Mouse (Mus musculus): ENCODE results near the gene Agbl3. TPM values are rescaled to one million over a fixed set of nuclear protein-coding genes. Genes with fewer than 3 reads are reported as not detected.

Gene Agbl3
- polyA plus RNA-seq, 1 experiment from 2014 or later = 7.6 TPM

- Histone ChIP-seq H3K9me3 (no peaks in the 10 kb centered on the region), H3K9ac (no peak overlapping the region), H3K4me1 (no peaks in the 10 kb centered on the region), H3K4me3 (no peak overlapping the region), H3K27ac (no peak overlapping the region), H3K4me2 (replicated peaks) (no peak overlapping the region), H3K27me3 (no peaks in the 10 kb centered on the region), H3K36me3 (no peaks in the 10 kb centered on the region)
- 92% methylated on average over 4 of the region's 4 CpGs for WGBS
- ATAC-seq (ENCODE audit: low FRiP score, low read depth) = no peak
These were observed 30.4 kb downstream of the Agbl3 start for GRCm38 (mm10) chr6:34810651-34811050.

GRCm38 (mm10) chr6:34824406-34824805, 44.2 kb downstream of the Agbl3 start:
- no peaks in the 10 kb centered on the region for H3K36me3 ChIP-seq
- no peak overlapping the region for H3K4me3 ChIP-seq
- no peaks in the 10 kb centered on the region for H3K27me3 ChIP-seq
- peaks cover 4% of the 10 kb centered on the region; the same call in 1 of the 2 replicates for H3K9me3 ChIP-seq
- H3K27ac ChIP-seq = no peak overlapping the region
- H3K4me2 ChIP-seq (replicated peaks) = no peak overlapping the region
- no peaks in the 10 kb centered on the region for H3K4me1 ChIP-seq
- ATAC-seq (ENCODE audit: low FRiP score, low read depth) = no peak
- no peak overlapping the region for H3K9ac ChIP-seq

GRCm38 (mm10) chr6:34832352-34832751, 52.1 kb downstream of the Agbl3 start:
- H3K9me3 ChIP-seq = no peaks in the 10 kb centered on the region
- H3K4me3 ChIP-seq = no peak overlapping the region
- H3K27ac ChIP-seq = no peak overlapping the region
- H3K36me3 ChIP-seq = no peaks in the 10 kb centered on the region
- H3K4me1 ChIP-seq = no peaks in the 10 kb centered on the region
- no peaks in the 10 kb centered on the region for H3K27me3 ChIP-seq
- ATAC-seq (ENCODE audit: low FRiP score, low read depth) = no peak
- WGBS = 94% methylated on average over 5 of the region's 5 CpGs
- H3K9ac ChIP-seq = no peak overlapping the region
- H3K4me2 ChIP-seq (replicated peaks) = no peak overlapping the region

GRCm38 (mm10) chr6:34861546-34862053, 81.4 kb downstream of the Agbl3 start:
- H3K27ac ChIP-seq = no peak overlapping the region
- peaks cover 20% of the 10 kb centered on the region for H3K4me1 ChIP-seq
- H3K9ac ChIP-seq = no peak overlapping the region
- H3K27me3 ChIP-seq = no peaks in the 10 kb centered on the region
- no peaks in the 10 kb centered on the region for H3K9me3 ChIP-seq
- no peak overlapping the region for H3K4me2 ChIP-seq (replicated peaks)
- WGBS = 92% methylated on average over 11 of the region's 11 CpGs
- H3K4me3 ChIP-seq = no peak overlapping the region
- no peak for ATAC-seq (ENCODE audit: low FRiP score, low read depth)
- H3K36me3 ChIP-seq = no peaks in the 10 kb centered on the region

GRCm38 (mm10) chr6:34862381-34862780, 82.1 kb downstream of the Agbl3 start:
- no peak overlapping the region for H3K4me3 ChIP-seq
- no peaks in the 10 kb centered on the region for H3K9me3 ChIP-seq
- WGBS = 91% methylated on average over 6 of the region's 6 CpGs

GRCm38 (mm10) chr6:34862791-34863403, 82.7 kb downstream of the Agbl3 start, which contains the start of gene Tmem140:
Tmem140 (plus strand) TSS chr6:34863146.
- H3K4me2 ChIP-seq (replicated peaks) = peak within 1 kb of the TSS; percentile 46
- H3K27ac ChIP-seq = peak within 1 kb of the TSS; percentile 39; the same call in 1 of the 2 replicates
- no peak for ATAC-seq (ENCODE audit: low FRiP score, low read depth)
- no peaks in the 10 kb centered on the region for H3K9me3 ChIP-seq
- WGBS = 24% methylated on average over 11 of the region's 11 CpGs
- H3K4me3 ChIP-seq = peak within 1 kb of the TSS; percentile 21; the same call in 1 of the 2 replicates
- no peak within 1 kb of the TSS for H3K9ac ChIP-seq
- H3K27me3 ChIP-seq = no peaks in the 10 kb centered on the region
- H3K36me3 ChIP-seq = no peaks in the 10 kb centered on the region
- peaks cover 20% of the 10 kb centered on the region for H3K4me1 ChIP-seq

More at GRCm38 (mm10) chr6:34862381-34862780, 82.1 kb downstream of the Agbl3 start:
- Histone ChIP-seq H3K36me3 (no peaks in the 10 kb centered on the region), H3K9ac (no peak overlapping the region), H3K4me2 (replicated peaks) (peak overlapping the region; percentile 46), H3K27me3 (no peaks in the 10 kb centered on the region), H3K27ac (no peak overlapping the region), H3K4me1 (peaks cover 20% of the 10 kb centered on the region)
- ATAC-seq (ENCODE audit: low FRiP score, low read depth) = no peak

- Histone ChIP-seq H3K9me3 (no peaks in the 10 kb centered on the region), H3K27me3 (no peaks in the 10 kb centered on the region), H3K4me1 (peaks cover 20% of the 10 kb centered on the region), H3K36me3 (no peaks in the 10 kb centered on the region), H3K4me3 (no peak overlapping the region), H3K9ac (no peak overlapping the region), H3K4me2 (replicated peaks) (no peak overlapping the region), H3K27ac (no peak overlapping the region)
- 60% methylated on average over 9 of the region's 9 CpGs for WGBS
- no peak for ATAC-seq (ENCODE audit: low FRiP score, low read depth)
These were observed 83.7 kb downstream of the Agbl3 start for GRCm38 (mm10) chr6:34863786-34864514.

GRCm38 (mm10) chr6:34865213-34865612, 85.0 kb downstream of the Agbl3 start:
- Histone ChIP-seq H3K4me1 (peaks cover 24% of the 10 kb centered on the region), H3K36me3 (no peaks in the 10 kb centered on the region), H3K27ac (no peak overlapping the region), H3K27me3 (no peaks in the 10 kb centered on the region), H3K4me2 (replicated peaks) (no peak overlapping the region), H3K4me3 (no peak overlapping the region), H3K9me3 (no peaks in the 10 kb centered on the region), H3K9ac (no peak overlapping the region)
- no peak for ATAC-seq (ENCODE audit: low FRiP score, low read depth)
- WGBS = 60% methylated on average over 5 of the region's 5 CpGs

GRCm38 (mm10) chr6:34865711-34866593, 85.7 kb downstream of the Agbl3 start:
- Histone ChIP-seq H3K27ac (no peak overlapping the region), H3K4me2 (replicated peaks) (no peak overlapping the region), H3K9ac (no peak overlapping the region), H3K36me3 (no peaks in the 10 kb centered on the region), H3K9me3 (no peaks in the 10 kb centered on the region), H3K27me3 (no peaks in the 10 kb centered on the region), H3K4me3 (no peak overlapping the region), H3K4me1 (peaks cover 32% of the 10 kb centered on the region)
- 54% methylated on average over 7 of the region's 7 CpGs for WGBS
- ATAC-seq (ENCODE audit: low FRiP score, low read depth) = no peak

- no peak overlapping the region for H3K9ac ChIP-seq
- H3K4me3 ChIP-seq = no peak overlapping the region
- no peak overlapping the region for H3K27ac ChIP-seq
- H3K4me1 ChIP-seq = peaks cover 36% of the 10 kb centered on the region
- H3K27me3 ChIP-seq = no peaks in the 10 kb centered on the region
- no peak for ATAC-seq (ENCODE audit: low FRiP score, low read depth)
- H3K4me2 ChIP-seq (replicated peaks) = no peak overlapping the region
- no peaks in the 10 kb centered on the region for H3K9me3 ChIP-seq
- H3K36me3 ChIP-seq = no peaks in the 10 kb centered on the region
- 57% methylated on average over 8 of the region's 8 CpGs for WGBS
These were observed 86.6 kb downstream of the Agbl3 start for GRCm38 (mm10) chr6:34866786-34867185.

GRCm38 (mm10) chr6:34867301-34867994, 87.2 kb downstream of the Agbl3 start:
- WGBS = 81% methylated on average over 16 of the region's 16 CpGs
- Histone ChIP-seq H3K36me3 (no peaks in the 10 kb centered on the region), H3K4me1 (peaks cover 39% of the 10 kb centered on the region), H3K4me3 (no peak overlapping the region), H3K4me2 (replicated peaks) (no peak overlapping the region), H3K27ac (no peak overlapping the region), H3K9me3 (no peaks in the 10 kb centered on the region), H3K9ac (no peak overlapping the region), H3K27me3 (no peaks in the 10 kb centered on the region)
- no peak for ATAC-seq (ENCODE audit: low FRiP score, low read depth)

All from limb, embryonic 13.5 days (tissue).